Mouse (Mus musculus): ENCODE results near the gene 4930503B20Rik.

GRCm38 (mm10) chr3:146650716-146651115, 401 bp downstream of the 4930503B20Rik start:
- TF ChIP-seq POLR2A (IDR thresholded peaks at IDR 0.05; ENCODE audit: borderline replicate concordance, extremely low read depth, insufficient read depth, insufficient read length, poor library complexity, severe bottlenecking) (no peak), CTCF (IDR thresholded peaks at IDR 0.05; ENCODE audit: borderline replicate concordance, extremely low read depth, insufficient read depth, insufficient read length) (no peak)

All from brain, embryonic 14.5 days (tissue).